Mouse (Mus musculus) spleen, postnatal 14 days (tissue): ENCODE results near the gene Mtfp1.

Experiments used
- DNase-seq, 2 experiments: peaks; one replicate each; pipeline ENCODE4 v3.0.0; 2021 to 2022; ENCODE audit warnings: low spot score in 2 of 2

Mtfp1 gene

GRCm38 (mm10) chr11:4083316-4084078 lies 11.7 kb downstream of the Mtfp1 start:
- DNase-seq: peak in 1 of 2 experiments; percentile 18

- DNase-seq: peak in 1 of 2 experiments; percentile 49
Measured at GRCm38 (mm10) chr11:4080219-4080618, 15.0 kb downstream of the Mtfp1 start.

GRCm38 (mm10) chr11:4078267-4078933 lies 16.8 kb downstream of the Mtfp1 start:
- no peak for DNase-seq

GRCm38 (mm10) chr11:4076633-4077032 lies 18.6 kb downstream of the Mtfp1 start:
- DNase-seq: peak in 1 of 2 experiments; percentile 17

- DNase-seq: no peak
Measured at GRCm38 (mm10) chr11:4069664-4070063, 25.6 kb downstream of the Mtfp1 start.

GRCm38 (mm10) chr11:4064627-4065122 lies 30.6 kb downstream of the Mtfp1 start, which contains the start of gene Sec14l3:
TSS of gene Sec14l3 (plus strand) at chr11:4064841.
- DNase-seq: no peak

- no peak for DNase-seq
Measured at GRCm38 (mm10) chr11:4062981-4063380, 32.3 kb downstream of the Mtfp1 start.

- no peak for DNase-seq
Measured at GRCm38 (mm10) chr11:4062523-4062922, 32.7 kb downstream of the Mtfp1 start.

GRCm38 (mm10) chr11:4060866-4061575 lies 34.2 kb downstream of the Mtfp1 start:
- DNase-seq: no peak

GRCm38 (mm10) chr11:4053586-4053985 lies 41.7 kb downstream of the Mtfp1 start:
- peak; percentile 26 to 57 for DNase-seq

- DNase-seq: no peak
Measured at GRCm38 (mm10) chr11:4048438-4048837, 46.8 kb downstream of the Mtfp1 start.

- DNase-seq: no peak
Measured at GRCm38 (mm10) chr11:4047766-4048165, 47.5 kb downstream of the Mtfp1 start.

- DNase-seq: no peak
Measured at GRCm38 (mm10) chr11:4046526-4046925, 48.7 kb downstream of the Mtfp1 start.

GRCm38 (mm10) chr11:4043081-4043480 lies 52.2 kb downstream of the Mtfp1 start:
- no peak for DNase-seq
